Mouse (Mus musculus) heart, embryonic 16.5 days (tissue): ENCODE results near the gene Camk2b. TPM values are rescaled to one million over a fixed set of nuclear protein-coding genes. Genes with fewer than 3 reads are reported as not detected.

ENCODE experiments used
- ATAC-seq: fragments of 200-750 bp; cut with Nextera tagmentation; replicated peaks from 2 replicates; pipeline ENCODE4 v1.8.0; 2017; ENCODE audit warnings: moderate number of reproducible peaks; ENCODE audit not compliant: insufficient read depth, low FRiP score; ENCODE audit errors: extremely low read depth
- H3K27ac ChIP-seq: fragments of 300-500 bp; sonication (generic); 2 replicates; pipeline ENCODE4 v1.5.1; 2014; ENCODE audit warnings: mild to moderate bottlenecking, low read length, control low read depth, moderate library complexity
- H3K27me3 ChIP-seq: fragments of 300-500 bp; sonication (generic); 2 replicates; pipeline ENCODE4 v1.6.1; 2014; ENCODE audit warnings: low read length, mixed read lengths; ENCODE audit not compliant: control insufficient read depth, insufficient read depth
- H3K36me3 ChIP-seq: fragments of 300-500 bp; sonication (generic); 2 replicates; pipeline ENCODE4 v1.6.1; 2014; ENCODE audit not compliant: control insufficient read depth, insufficient read depth
- H3K4me1 ChIP-seq: fragments of 300-500 bp; sonication (generic); 2 replicates; pipeline ENCODE4 v1.6.1; 2014; ENCODE audit warnings: low read length, mixed read lengths; ENCODE audit not compliant: control insufficient read depth, insufficient read depth
- H3K4me2 ChIP-seq: fragments of 300-500 bp; sonication (generic); 2 replicates; pipeline ENCODE4 v1.6.1; 2014; ENCODE audit warnings: low read depth, mild to moderate bottlenecking, control low read depth, low read length
- H3K4me3 ChIP-seq: fragments of 300-500 bp; sonication (generic); 2 replicates; pipeline ENCODE4 v1.5.1; 2014; ENCODE audit warnings: mild to moderate bottlenecking, control low read depth, low read length
- H3K9ac ChIP-seq: fragments of 300-500 bp; sonication (generic); 2 replicates; pipeline ENCODE4 v1.6.1; 2014; ENCODE audit warnings: low read length, control low read depth
- H3K9me3 ChIP-seq: fragments of 300-500 bp; sonication (generic); replicated peaks from 2 replicates; pipeline ENCODE4 v1.6.1; 2016; ENCODE audit warnings: low read length; ENCODE audit not compliant: control insufficient read depth
- WGBS: fragments of 180-500 bp; shearing (Covaris S2); extraction: QIAGEN DNeasy Blood & Tissue Kit; methylation state at CpG from one replicate; pipeline ENCODE4 v1.1.7; 2014; 5-methylcytosine and 5-hydroxymethylcytosine counted together
- polyA plus RNA-seq: library from polyadenylated mRNA; unstranded; fragments of >200 nt; fragmentation: Nextera tagmentation; extraction: Ambion mirVana; gene quantifications from 2 replicates; pipeline ENCODE4 v1.2.1, GENCODE M21; 2015

The Camk2b gene
- polyA plus RNA-seq, 1 experiment from 2014 or later, result 2.7 TPM

DNA sequence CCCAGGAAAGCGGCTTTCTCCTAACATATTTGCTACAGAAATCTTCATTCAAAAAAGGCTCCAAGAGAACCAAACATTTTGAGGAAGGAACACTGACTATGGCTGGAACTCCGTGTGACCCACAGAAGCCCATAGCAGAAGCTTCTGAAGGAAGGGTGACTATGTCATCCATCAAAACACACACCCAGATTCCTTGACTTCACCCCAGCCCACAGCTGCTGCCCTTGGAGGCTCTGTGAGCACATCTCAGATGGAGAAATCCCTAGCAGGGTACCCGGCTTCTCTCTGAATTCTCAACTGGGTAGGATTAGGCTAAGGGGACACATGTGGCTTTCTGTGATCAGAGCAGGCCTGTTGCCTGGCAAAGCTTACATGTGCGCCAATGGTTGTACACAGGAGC, 29.7 kb downstream of the Camk2b start:
- peaks cover 2% of the 10 kb centered on the region; the same call in 1 of the 2 replicates for H3K27me3 ChIP-seq
- H3K36me3 ChIP-seq, result no peaks in the 10 kb centered on the region
- WGBS, result 80% methylated on average over 4 of the region's 4 CpGs
- H3K4me1 ChIP-seq, result peaks cover 3% of the 10 kb centered on the region; the same call in 1 of the 2 replicates
- no peak overlapping the region for H3K27ac ChIP-seq
- H3K9ac ChIP-seq, result no peak overlapping the region
- no peak overlapping the region for H3K4me2 ChIP-seq
- H3K9me3 ChIP-seq, result peaks cover 5% of the 10 kb centered on the region; the same call in 1 of the 2 replicates
- ATAC-seq, result no peak
- H3K4me3 ChIP-seq, result no peak overlapping the region

DNA sequence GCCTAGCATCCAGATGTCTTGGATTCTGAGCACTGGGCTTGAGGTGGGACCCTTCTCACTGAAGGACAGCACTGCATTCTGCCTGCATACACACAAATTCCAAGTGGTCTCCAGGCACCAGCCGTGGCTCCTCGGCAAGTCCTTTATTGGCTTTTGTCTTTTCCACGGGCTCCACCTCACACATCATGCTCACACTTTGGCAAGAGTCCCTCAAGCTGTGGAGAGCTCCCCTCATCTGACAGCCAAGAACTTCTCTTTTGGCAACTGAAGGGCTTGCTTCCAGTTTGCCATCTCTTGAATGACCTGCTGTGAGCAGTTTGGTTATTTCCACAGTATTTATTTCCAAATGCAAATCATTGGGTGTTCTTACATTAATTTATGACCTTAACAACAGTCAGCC, 30.6 kb downstream of the Camk2b start:
- Histone ChIP-seq H3K4me1 (peaks cover 7% of the 10 kb centered on the region), H3K4me2 (no peak overlapping the region), H3K27me3 (peaks cover 2% of the 10 kb centered on the region; the same call in 1 of the 2 replicates), H3K27ac (no peak overlapping the region), H3K36me3 (no peaks in the 10 kb centered on the region), H3K9ac (no peak overlapping the region), H3K4me3 (no peak overlapping the region), H3K9me3 (peaks cover 5% of the 10 kb centered on the region; the same call in 1 of the 2 replicates)
- WGBS, result 78% methylated on average over 3 of the region's 3 CpGs
- ATAC-seq, result no peak

DNA sequence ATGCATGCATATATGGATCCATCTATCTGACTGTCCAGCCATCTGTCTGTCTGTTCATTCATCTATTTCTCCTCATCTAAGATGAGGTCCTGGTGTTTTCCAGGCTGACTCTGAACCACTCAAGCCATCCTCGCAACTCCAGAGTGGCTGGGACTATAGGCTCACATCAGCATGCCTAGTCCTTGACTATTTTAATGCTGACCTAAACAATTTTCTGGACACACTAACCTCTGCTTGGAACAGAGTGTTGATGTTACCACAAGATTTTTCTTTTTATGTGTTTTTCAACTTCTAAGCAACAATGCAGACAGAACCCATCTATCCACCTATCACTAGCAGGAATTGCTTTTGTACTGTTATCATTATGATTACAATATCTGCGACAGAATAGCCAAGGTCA, 31.4 kb downstream of the Camk2b start:
- Histone ChIP-seq H3K27me3 (peaks cover 2% of the 10 kb centered on the region; the same call in 1 of the 2 replicates), H3K27ac (no peak overlapping the region)
- WGBS, result 78% methylated on average over 2 of the region's 2 CpGs

DNA sequence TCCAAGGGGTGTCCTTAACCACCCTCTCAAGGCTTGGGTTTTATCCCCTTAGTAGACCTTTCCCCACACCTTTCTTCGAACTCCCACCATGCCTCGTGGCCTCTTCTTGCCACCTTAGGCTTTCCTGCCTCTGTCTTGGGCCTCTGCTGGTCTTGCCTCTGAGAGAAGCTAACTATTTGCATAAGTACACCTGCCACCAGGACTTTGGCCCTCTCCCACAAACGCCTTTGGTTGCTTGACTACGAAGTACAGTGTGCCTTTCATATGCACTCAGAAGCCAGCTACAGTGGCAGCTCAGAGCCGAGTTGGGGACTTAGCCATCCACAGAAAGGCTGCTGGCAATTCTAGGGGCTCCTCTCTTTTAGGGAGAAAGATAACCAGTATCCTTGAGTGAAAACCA, 32.4 kb downstream of the Camk2b start:
- Histone ChIP-seq H3K4me2 (no peak overlapping the region), H3K9me3 (no peaks in the 10 kb centered on the region), H3K36me3 (no peaks in the 10 kb centered on the region), H3K9ac (no peak overlapping the region), H3K27ac (no peak overlapping the region), H3K4me3 (no peak overlapping the region), H3K4me1 (peaks cover 10% of the 10 kb centered on the region), H3K27me3 (peaks cover 2% of the 10 kb centered on the region; the same call in 1 of the 2 replicates)
- 75% methylated on average over 5 of the region's 5 CpGs for WGBS
- no peak for ATAC-seq

More for the DNA sequence above, 31.4 kb downstream of the Camk2b start:
- Histone ChIP-seq H3K4me1 (peaks cover 10% of the 10 kb centered on the region), H3K4me3 (no peak overlapping the region), H3K9ac (no peak overlapping the region), H3K36me3 (no peaks in the 10 kb centered on the region), H3K9me3 (peaks cover under 1% of the 10 kb centered on the region; the same call in 1 of the 2 replicates), H3K4me2 (no peak overlapping the region)
- ATAC-seq, result no peak

DNA sequence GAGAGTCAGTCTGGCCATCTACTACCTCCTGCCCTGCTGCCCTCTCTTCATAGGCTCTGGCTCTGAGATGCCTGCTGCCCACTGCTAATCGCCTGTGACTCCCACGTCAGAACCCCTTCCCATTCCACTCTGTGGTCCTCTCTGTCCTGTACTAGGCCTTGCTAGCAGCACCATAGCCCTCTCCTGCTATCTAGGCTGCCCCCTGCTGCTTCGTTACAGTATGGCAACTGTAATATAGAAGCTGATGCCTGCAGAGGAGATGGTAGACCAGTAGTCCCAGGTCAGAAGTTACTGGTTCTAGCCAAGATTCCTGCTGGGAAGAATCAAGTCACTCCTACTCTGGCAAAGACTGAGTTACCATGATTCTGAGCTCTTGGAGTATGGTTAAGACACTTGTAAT, 33.0 kb downstream of the Camk2b start:
- no peaks in the 10 kb centered on the region for H3K36me3 ChIP-seq
- peaks cover 10% of the 10 kb centered on the region for H3K4me1 ChIP-seq
- 60% methylated on average over 3 of the region's 3 CpGs for WGBS
- H3K4me2 ChIP-seq, result no peak overlapping the region
- H3K9ac ChIP-seq, result no peak overlapping the region
- no peaks in the 10 kb centered on the region for H3K9me3 ChIP-seq
- H3K4me3 ChIP-seq, result no peak overlapping the region
- peaks cover under 1% of the 10 kb centered on the region; the same call in 1 of the 2 replicates for H3K27me3 ChIP-seq
- no peak for ATAC-seq
- H3K27ac ChIP-seq, result no peak overlapping the region

DNA sequence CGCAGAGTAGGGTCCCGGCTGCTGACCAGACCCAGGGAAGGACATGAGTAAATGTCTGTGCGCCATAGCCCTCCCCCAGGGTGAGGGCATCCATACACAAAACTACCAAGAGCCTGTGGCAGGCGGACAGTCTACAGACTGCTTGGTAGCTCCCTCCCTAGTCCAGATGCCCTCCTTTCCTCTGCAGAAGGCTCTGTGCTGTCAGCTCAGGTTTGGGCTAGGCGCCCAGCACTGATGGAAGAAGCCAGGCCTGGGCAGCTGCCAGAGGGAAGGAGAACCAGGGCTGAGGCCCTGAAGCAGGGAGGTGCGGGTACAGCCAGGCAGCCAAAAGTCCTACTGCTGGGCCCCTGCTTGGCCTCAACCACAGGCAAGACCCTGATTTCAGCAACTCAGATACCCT, 35.5 kb downstream of the Camk2b start:
- no peak overlapping the region for H3K9ac ChIP-seq
- H3K4me2 ChIP-seq, result no peak overlapping the region
- 74% methylated on average over 6 of the region's 6 CpGs for WGBS
- H3K4me3 ChIP-seq, result no peak overlapping the region
- peak; percentile 63 for ATAC-seq
- H3K27me3 ChIP-seq, result no peaks in the 10 kb centered on the region
- no peaks in the 10 kb centered on the region for H3K9me3 ChIP-seq
- no peak overlapping the region for H3K27ac ChIP-seq
- peaks cover 10% of the 10 kb centered on the region for H3K4me1 ChIP-seq
- no peaks in the 10 kb centered on the region for H3K36me3 ChIP-seq

DNA sequence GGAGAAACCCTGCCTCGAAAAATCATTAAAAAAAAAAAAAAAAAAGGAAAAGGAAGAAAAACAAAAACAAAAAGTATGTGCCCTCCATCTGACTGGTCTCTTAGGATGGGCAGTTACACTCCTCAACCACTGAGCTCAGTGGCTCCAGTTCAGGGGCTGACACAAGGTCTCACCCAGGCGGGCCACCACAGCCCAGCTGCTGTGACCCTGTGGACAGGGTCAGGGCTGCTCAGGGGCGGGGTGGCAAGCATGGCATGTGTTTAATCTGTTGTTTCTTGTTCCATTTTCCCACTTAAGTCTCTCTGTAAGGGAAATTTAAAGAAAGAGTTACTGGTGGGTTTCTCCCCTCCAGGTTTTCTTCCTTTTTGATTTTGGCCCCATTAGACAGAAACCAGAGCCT, 36.4 kb downstream of the Camk2b start:
- H3K4me3 ChIP-seq, result no peak overlapping the region
- peaks cover 10% of the 10 kb centered on the region for H3K4me1 ChIP-seq
- H3K36me3 ChIP-seq, result no peaks in the 10 kb centered on the region
- H3K27ac ChIP-seq, result no peak overlapping the region
- no peak overlapping the region for H3K4me2 ChIP-seq
- no peaks in the 10 kb centered on the region for H3K9me3 ChIP-seq
- no peak overlapping the region for H3K9ac ChIP-seq
- no peaks in the 10 kb centered on the region for H3K27me3 ChIP-seq
- 79% methylated on average over 3 of the region's 3 CpGs for WGBS
- no peak for ATAC-seq

DNA sequence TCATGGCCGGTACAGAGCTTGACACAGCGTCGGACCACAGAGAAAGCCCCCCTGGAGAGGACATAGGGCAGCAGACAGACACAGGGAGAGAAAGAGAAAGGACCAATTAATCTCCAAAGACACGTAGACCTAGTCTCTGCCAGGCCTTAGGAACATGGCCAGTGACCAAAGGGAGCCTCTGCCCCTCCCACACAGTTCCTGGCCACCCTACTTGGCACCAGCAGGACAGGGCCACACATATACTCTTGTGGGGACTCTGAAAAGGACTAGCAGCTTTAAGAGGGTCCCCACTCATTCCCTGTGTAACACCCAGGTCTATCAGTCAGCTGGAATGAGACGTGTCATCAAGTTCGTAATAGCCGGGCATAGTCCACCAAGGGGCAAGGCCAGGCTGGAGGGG, 37.3 kb downstream of the Camk2b start:
- ATAC-seq, result no peak
- Histone ChIP-seq H3K27ac (no peak overlapping the region), H3K4me3 (no peak overlapping the region), H3K4me1 (peaks cover 10% of the 10 kb centered on the region), H3K27me3 (no peaks in the 10 kb centered on the region), H3K36me3 (no peaks in the 10 kb centered on the region), H3K9ac (no peak overlapping the region), H3K4me2 (no peak overlapping the region), H3K9me3 (no peaks in the 10 kb centered on the region)
- 65% methylated on average over 7 of the region's 7 CpGs for WGBS

DNA sequence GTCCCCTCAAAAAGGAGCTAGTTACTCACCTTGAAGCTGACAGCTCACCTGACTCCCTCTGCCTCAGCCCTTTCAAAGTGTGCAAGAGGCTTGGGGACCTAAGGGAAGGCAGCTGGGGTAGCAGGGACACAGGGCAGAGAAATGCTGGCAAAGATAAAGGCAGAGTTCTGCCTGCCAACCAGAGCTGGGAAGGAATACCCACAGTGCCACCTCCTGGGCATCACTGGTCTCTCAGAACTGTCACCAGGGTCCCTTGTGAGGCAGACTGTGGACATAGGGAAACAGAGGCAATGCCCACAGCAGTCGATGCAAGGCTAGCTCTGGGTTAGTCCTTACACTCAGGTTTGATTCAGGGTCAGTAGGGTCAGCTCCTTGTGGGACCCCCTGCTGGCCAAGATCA, 39.8 kb downstream of the Camk2b start:
- no peak for ATAC-seq
- Histone ChIP-seq H3K4me1 (peaks cover 8% of the 10 kb centered on the region), H3K27ac (no peak overlapping the region), H3K4me2 (no peak overlapping the region), H3K9me3 (no peaks in the 10 kb centered on the region), H3K27me3 (no peaks in the 10 kb centered on the region), H3K36me3 (no peaks in the 10 kb centered on the region), H3K9ac (no peak overlapping the region), H3K4me3 (no peak overlapping the region)
- 56% methylated on average over 1 of the region's 1 CpGs for WGBS
